Comparison of ENCODE assay signal across 9 mouse cellular contexts in genomic region chr12:76832704-76833103, GRCm38 (mm10). TPM values are rescaled to one million over a fixed set of nuclear protein-coding genes. Genes with fewer than 3 reads are reported as not detected.
A peak's percentile ranks its signal among the peaks of the same experiment; 100 is the strongest.
DNase-seq lines count a peak whose midpoint lies in the region; ATAC-seq lines count a peak whose summit lies in the region.
"Had no signal": no experiment of that assay in that cellular context is flagged by ENCODE, and none has a peak within 500 bp of the region (broad histone marks: within the 10 kb centered on the region; RNA-seq: fewer than 3 reads in every experiment).

No protein-coding gene starts in this region.

- no peaks in the 10 kb centered on the region for H3K9me3 ChIP-seq in limb, embryonic 11.5 days (ENCODE audit: control insufficient read depth, low read length)
- H3K9me3 ChIP-seq in limb, embryonic 10.5 days (replicated peaks), result no peaks in the 10 kb centered on the region
- no peaks in the 10 kb centered on the region for H3K9me3 ChIP-seq in forebrain, embryonic 16.5 days (ENCODE audit: control insufficient read depth, low read length)

- 4% methylated on average over 3 of the region's 3 CpGs for WGBS in limb, embryonic 11.5 days
- WGBS in limb, embryonic 10.5 days, result 7% methylated on average over 3 of the region's 3 CpGs
- WGBS in forebrain, embryonic 16.5 days, result 3% methylated on average over 3 of the region's 3 CpGs

- peak; percentile 17 for DNase-seq in adrenal gland, postnatal 14 days
- DNase-seq in adrenal gland, adult 8-10 months, result no peak
- peak; percentile 58 for DNase-seq in limb, embryonic 11.5 days (ENCODE audit: low spot score)
- no peak for DNase-seq in limb, embryonic 10.5 days (ENCODE audit: low spot score)
- DNase-seq in cerebellum, postnatal 36 days, result peak; percentile 34 to 50
- peak; percentile 76 for DNase-seq in naive thymus-derived CD4-positive, alpha-beta T cell, adult 2 months (ENCODE audit: low read depth)
- no peak for DNase-seq in spleen, adult 18-20 months

- H3K4me2 ChIP-seq in limb, embryonic 11.5 days (ENCODE audit: low read depth, severe bottlenecking), result no peak overlapping the region
- no peak overlapping the region for H3K4me2 ChIP-seq in forebrain, embryonic 16.5 days (ENCODE audit: low read length)

- no peak overlapping the region for H3K27ac ChIP-seq in limb, embryonic 11.5 days (replicated peaks; ENCODE audit: low read depth, low read length)
- H3K27ac ChIP-seq in limb, embryonic 10.5 days, result no peak overlapping the region
- H3K27ac ChIP-seq in forebrain, embryonic 16.5 days (ENCODE audit: low read length), result no peak overlapping the region

- no peaks in the 10 kb centered on the region for H3K27me3 ChIP-seq in limb, embryonic 11.5 days (ENCODE audit: control insufficient read depth, insufficient read depth, low read length)
- no peaks in the 10 kb centered on the region for H3K27me3 ChIP-seq in limb, embryonic 10.5 days (ENCODE audit: low read depth, poor library complexity, severe bottlenecking)
- no peaks in the 10 kb centered on the region for H3K27me3 ChIP-seq in forebrain, embryonic 16.5 days (replicated peaks; ENCODE audit: control insufficient read depth, insufficient read depth, low read length)

- H3K4me3 ChIP-seq in limb, embryonic 11.5 days (ENCODE audit: low read depth, low read length), result no peak overlapping the region
- H3K4me3 ChIP-seq in limb, embryonic 10.5 days, result no peak overlapping the region
- no peak overlapping the region for H3K4me3 ChIP-seq in forebrain, embryonic 16.5 days (replicated peaks; ENCODE audit: low read length)

- no peaks in the 10 kb centered on the region for H3K36me3 ChIP-seq in limb, embryonic 11.5 days (ENCODE audit: control insufficient read depth, insufficient read depth, low read length)
- H3K36me3 ChIP-seq in limb, embryonic 10.5 days, result no peaks in the 10 kb centered on the region
- H3K36me3 ChIP-seq in forebrain, embryonic 16.5 days (ENCODE audit: control insufficient read depth, insufficient read depth), result no peaks in the 10 kb centered on the region

- H3K9ac ChIP-seq in limb, embryonic 11.5 days (ENCODE audit: low read length), result no peak overlapping the region
- no peak overlapping the region for H3K9ac ChIP-seq in forebrain, embryonic 16.5 days (replicated peaks; ENCODE audit: low read depth, low read length)

- no peak for ATAC-seq in limb, embryonic 11.5 days (ENCODE audit: insufficient number of reproducible peaks, low FRiP score, low TSS enrichment, low read depth)
- ATAC-seq in forebrain, embryonic 16.5 days, result no peak

- H3K4me1 ChIP-seq in limb, embryonic 11.5 days (ENCODE audit: control insufficient read depth, insufficient read depth, low read length), result no peaks in the 10 kb centered on the region
- H3K4me1 ChIP-seq in limb, embryonic 10.5 days, result 0 out of 2 replicates have a peak, but pooled peaks cover 2% of the 10 kb centered on the region
- H3K4me1 ChIP-seq in forebrain, embryonic 16.5 days (replicated peaks; ENCODE audit: control insufficient read depth, insufficient read depth, low read length), result 0 out of 2 replicates have a peak, but pooled peaks cover 2% of the 10 kb centered on the region

RNA-seq across cellular contexts. Expression of gene Rab15, which starts 10.0 kb away (rescaled TPM):
- 1.7 and 4.9 TPM in 2 replicates for total RNA-seq in adrenal gland, postnatal 14 days (2021)
- total RNA-seq in adrenal gland, adult 8-10 months (2022), result 1 to 10 TPM; 4.0 to 6.5 (median 4.6) TPM
- 8.7 and 9.5 TPM in 2 replicates for polyA plus RNA-seq in limb, embryonic 11.5 days (2014; fragmentation: Nextera tagmentation; extraction: Ambion mirVana)
- 8.3 and 9.0 TPM in 2 replicates for polyA plus RNA-seq in limb, embryonic 10.5 days (2016; fragmentation: Nextera tagmentation; extraction: Ambion mirVana)
- 27.7 and 34.4 TPM in 2 replicates for polyA plus RNA-seq in forebrain, embryonic 16.5 days (2015; fragmentation: Nextera tagmentation; extraction: Ambion mirVana)
- total RNA-seq: hematopoietic stem cell, adult 5-6 weeks had no signal

RNA-seq across cellular contexts. Expression of gene Gpx2, which starts 37.4 kb away (rescaled TPM):
- not detected in 2 replicates for total RNA-seq in adrenal gland, postnatal 14 days (2021)
- under 1 TPM in 1 of 4 experiments, not detected in 3; 0.23 TPM for total RNA-seq in adrenal gland, adult 8-10 months (2022)
- polyA plus RNA-seq in limb, embryonic 11.5 days (2014; fragmentation: Nextera tagmentation; extraction: Ambion mirVana), result 5.2 and 6.3 TPM in 2 replicates
- 6.4 and 9.0 TPM in 2 replicates for polyA plus RNA-seq in limb, embryonic 10.5 days (2016; fragmentation: Nextera tagmentation; extraction: Ambion mirVana)
- 0.22 TPM in 1 of 2 replicates, not detected in the other for polyA plus RNA-seq in forebrain, embryonic 16.5 days (2015; fragmentation: Nextera tagmentation; extraction: Ambion mirVana)
- total RNA-seq: hematopoietic stem cell, adult 5-6 weeks had no signal

Comparison
In these comparisons a context has a peak if more than half of its experiments do, and no peak if none do; other contexts are left out.
1. DNase-seq: peak in adrenal gland, postnatal 14 days (single experiment), limb, embryonic 11.5 days (single experiment), cerebellum, postnatal 36 days (2 of 2) and naive thymus-derived CD4-positive, alpha-beta T cell, adult 2 months (single experiment); none in adrenal gland, adult 8-10 months (single experiment), limb, embryonic 10.5 days (single experiment) and spleen, adult 18-20 months (0 of 2).